Mouse (Mus musculus) erythroid progenitor cell, adult 5-6 weeks (primary cell): ENCODE measurements around the gene Arl10. TPM values are rescaled to one million over a fixed set of nuclear protein-coding genes. Genes with fewer than 3 reads are reported as not detected.

ENCODE experiments used
- ATAC-seq: replicated peaks from 2 replicates; pipeline ENCODE4 v1.8.0; 2016; ENCODE audit warnings: moderate number of reproducible peaks, mild to moderate bottlenecking, moderate TSS enrichment, inconsistent platforms; ENCODE audit not compliant: poor library complexity, low FRiP score, severe bottlenecking
- total RNA-seq, 2 experiments: library from RNA; stranded (forward) in 1 of 2; stranded (reverse) in 1 of 2; fragments of 150-400 nt in 1 of 2; fragments of 186-747, 209-891 nt in 1 of 2; gene quantifications; 2 replicates each; pipeline versions ENCODE4 v1.2.3 to v1.2.4; 2015 to 2017; ENCODE audit warnings: low replicate concordance in 2 of 2

Arl10 gene
- total RNA-seq, 2 experiments from 2014 or later, result not detected

GRCm38 (mm10) chr13:54577652-54578507 is 3.1 kb downstream of the Arl10 start:
- no peak for ATAC-seq

DNA sequence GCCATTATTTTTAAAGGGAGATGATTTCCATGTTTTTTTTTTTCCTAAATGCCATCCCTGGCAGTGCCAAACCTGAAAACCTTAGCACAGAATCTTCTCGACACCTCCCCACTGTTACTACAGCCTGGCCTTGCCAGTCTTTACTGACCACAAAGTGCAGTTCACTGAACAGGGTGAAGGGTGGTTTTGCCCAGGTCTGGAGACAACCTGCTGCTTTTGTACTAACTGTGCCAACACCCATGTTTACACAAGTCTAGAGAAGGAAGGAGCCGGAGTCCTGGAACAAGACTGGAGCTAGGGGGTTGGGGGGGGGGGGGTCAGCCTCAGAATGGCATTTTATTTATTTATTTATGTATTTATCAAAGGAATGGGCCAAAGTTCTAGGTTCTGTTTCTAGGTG is 6.6 kb downstream of the Arl10 start:
- no peak for ATAC-seq

DNA sequence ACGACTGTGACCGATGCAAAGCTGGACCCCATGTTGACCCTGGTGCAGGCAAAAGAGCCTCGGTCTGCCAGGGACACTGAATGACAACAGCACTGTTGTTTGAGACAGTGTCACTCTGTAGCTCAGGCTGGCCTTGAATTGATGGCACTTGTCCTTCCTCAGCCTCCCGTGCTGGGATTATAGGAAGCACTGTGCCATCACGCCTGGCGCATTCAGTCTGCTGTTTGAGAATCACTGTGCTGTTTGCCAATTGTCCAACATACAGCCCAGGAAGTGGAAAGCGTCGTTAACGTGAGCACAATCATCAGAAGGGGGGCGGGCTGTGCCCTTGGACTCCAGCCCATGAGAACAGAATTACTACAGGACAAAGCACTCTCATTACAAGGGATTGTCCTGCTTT is 7.3 kb downstream of the Arl10 start:
- ATAC-seq, result no peak

GRCm38 (mm10) chr13:54582860-54583259 is 8.0 kb downstream of the Arl10 start:
- no peak for ATAC-seq

GRCm38 (mm10) chr13:54585831-54586230 is 11.0 kb downstream of the Arl10 start:
- no peak for ATAC-seq

- ATAC-seq, result peak; percentile 23; the same call in 1 of the 2 replicates
Observed at GRCm38 (mm10) chr13:54589414-54589995, 14.7 kb downstream of the Arl10 start.

DNA sequence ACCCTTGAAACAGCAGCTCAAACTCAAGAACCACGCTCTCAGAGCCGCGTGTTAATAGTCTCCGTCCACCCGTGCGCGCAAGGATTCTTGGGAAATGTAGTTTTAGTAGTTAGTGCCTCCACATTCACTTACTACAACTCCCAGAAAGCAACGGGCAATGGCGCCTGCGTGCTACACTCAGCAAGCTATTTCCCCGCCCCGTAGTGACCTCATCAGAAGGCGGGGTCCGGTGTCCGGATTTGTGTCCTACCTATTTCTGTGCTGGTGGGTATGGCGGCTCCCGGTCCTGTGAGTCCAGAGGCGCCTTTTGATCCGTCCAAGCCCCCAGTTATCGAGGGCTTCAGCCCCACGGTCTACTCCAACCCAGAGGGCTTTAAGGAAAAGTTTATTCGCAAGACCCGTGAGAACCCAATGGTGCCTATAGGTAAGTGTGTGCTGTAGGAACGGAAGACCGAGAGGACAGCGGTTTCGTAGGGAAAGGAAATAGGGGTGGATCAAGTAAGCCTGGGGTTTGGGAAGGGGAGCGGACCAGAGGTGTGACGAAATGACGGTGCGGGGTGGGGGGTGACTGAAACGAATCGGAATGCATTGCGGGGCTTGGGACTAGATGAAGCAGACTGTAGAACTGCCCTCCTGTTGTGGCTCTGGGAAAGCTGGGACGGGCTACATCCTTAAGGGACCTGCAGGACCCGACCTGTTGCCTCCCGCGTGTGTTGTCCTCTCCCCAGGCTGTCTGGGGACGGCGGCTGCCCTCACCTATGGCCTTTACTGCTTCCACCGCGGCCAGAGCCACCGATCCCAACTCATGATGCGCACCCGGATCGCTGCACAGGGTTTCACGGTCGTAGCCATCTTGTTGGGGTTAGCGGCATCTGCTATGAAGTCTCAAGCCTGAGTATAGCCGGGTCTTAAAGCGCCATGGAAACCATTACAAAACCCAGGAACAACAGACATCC is 15.5 kb downstream of the Arl10 start, which contains the start of the genes Nop16 and Higd2a:
Gene Nop16, minus strand, starts transcription at position 95 of the 956 bp plus-strand sequence.
Gene Higd2a, plus strand, starts transcription at position 212 of the 956 bp plus-strand sequence.
- ATAC-seq, result peak; percentile 96

- no peak for ATAC-seq
Observed at GRCm38 (mm10) chr13:54591776-54592356, 17.1 kb downstream of the Arl10 start.

DNA sequence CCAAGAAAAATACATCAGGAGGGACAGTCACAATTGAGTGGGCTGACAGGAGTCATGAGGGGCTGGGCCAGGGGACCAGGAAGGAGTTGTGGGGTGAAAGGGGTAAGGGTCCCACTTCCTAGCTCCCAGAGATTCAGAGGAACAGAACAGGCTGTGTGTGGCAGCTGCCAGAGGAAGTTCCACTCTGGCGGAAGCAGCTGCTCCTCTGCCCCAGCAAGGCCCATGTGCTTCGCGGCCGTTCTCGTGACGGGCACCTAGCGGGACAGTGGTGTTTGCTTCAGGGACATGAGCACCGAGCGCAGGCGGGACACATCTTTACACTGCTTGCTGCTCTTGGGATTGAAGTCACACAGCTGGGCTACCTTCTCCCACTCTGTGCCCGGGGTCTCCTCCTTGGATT is 18.8 kb downstream of the Arl10 start:
- ATAC-seq, result no peak

DNA sequence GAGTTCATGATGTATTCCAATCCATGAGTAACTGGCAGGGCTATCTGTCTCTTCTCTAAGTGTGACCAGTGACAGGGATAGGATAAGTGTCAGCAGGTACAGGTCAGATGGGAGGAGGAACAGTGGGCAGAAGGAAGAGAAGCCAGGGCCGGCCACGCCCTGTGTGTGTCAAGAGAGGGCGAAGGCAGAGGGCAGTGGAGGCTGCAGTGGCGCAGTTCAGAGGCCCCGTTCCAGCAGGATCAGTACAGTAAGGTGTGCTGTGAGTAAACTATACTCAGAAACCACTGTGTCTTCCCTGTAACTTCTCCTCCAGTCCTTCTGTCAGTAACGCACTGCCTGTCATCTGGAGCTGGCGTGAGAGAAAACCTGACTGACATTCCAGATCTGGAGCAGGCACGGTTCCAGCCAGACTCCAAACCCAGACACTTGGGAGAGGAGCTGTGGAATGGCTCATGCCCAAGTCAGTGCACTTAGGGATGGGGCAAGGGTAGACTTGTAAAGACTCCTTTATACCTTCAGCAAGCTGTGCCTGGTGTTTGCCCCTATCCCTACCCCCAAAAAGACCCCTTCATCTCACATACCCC is 21.4 kb downstream of the Arl10 start:
- ATAC-seq, result no peak

DNA sequence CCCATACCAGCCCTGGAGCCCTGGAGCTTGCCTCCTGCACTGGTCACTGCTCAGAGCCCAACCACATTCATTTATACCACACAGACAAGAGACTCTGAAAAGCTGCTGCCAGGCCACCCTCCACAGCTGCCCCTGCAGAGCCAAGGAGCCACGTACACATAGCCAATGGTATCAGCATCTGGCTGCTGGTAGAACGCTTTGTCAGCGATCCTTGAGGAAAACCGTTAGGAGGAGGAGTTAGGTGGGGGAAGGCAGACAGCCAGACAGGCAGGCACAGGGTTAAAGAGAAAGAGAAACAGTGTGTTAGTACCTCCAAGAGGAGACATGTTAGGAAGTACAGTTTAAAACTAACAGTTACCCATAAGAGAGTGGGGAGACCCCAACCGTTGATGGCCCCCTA is 22.1 kb downstream of the Arl10 start:
- no peak for ATAC-seq

DNA sequence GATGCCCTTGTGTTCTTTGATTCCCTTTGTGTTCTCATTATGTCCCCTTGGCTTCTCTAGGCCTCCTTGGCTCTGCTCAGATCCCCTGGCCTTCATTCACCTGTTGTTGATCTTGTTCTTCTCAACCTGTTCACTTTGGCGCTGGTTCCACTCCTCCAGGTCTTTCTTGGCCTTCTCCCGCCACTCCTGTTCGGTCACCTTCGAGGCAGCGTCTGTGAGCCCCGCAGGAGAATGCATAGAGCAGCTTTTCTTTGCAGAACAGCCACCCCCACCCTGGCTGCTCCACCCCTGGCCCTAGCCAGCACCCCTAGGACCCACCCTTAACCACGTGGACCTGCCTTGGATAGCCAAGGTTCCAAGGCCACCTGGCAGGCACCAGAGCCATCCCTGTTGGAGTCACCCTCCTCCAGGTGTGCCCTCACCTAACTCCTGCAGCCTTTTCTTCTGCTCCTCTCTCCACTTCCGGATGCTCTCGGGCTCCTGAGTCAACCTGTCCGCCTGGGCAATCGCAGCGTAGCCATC is 23.9 kb downstream of the Arl10 start:
- ATAC-seq, result no peak

- ATAC-seq, result no peak
Observed at GRCm38 (mm10) chr13:54602639-54603111, 27.9 kb downstream of the Arl10 start.

- no peak for ATAC-seq
Observed at GRCm38 (mm10) chr13:54603501-54603900, 28.7 kb downstream of the Arl10 start.

- no peak for ATAC-seq
Observed at GRCm38 (mm10) chr13:54604221-54604620, 29.4 kb downstream of the Arl10 start.

- ATAC-seq, result no peak
Observed at GRCm38 (mm10) chr13:54605426-54605825, 30.6 kb downstream of the Arl10 start.

DNA sequence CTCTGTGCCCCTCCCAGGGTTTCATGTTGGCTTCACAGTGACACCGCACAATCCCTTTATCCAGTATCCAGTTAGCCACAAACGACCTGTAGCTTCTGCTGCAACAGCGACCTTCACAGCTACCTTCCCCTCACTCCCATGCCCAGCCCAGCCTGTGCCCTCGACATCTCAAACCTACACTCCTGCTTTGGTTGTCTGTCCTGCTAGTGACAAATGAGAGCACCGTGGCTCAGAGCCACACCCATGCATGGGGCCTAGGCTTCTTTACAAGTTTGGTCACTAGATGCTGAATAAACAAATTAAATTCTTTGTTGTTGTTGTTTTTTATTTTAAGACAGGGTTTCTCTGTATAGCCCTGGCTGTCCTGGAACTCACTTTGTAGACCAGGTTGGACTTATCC is 32.4 kb downstream of the Arl10 start:
- ATAC-seq, result no peak

DNA sequence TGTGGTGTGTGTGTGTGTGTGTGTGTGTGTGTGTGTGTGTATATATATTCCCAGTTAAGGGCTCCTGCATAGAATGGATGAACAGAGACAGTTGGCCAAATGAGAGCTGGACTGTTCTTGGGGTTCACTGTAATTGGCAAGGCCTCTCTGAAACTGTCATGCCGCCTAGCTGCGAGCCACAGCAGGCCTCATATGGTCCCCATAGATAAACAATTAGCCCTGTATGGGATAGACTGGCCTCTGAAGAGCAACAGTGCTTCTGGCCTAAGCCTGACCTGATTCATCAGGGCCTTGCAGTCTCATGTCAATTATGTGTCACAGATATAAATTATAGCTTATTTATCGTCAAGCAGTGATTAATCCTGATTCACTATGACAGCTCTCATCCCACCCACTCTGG is 33.2 kb downstream of the Arl10 start:
- ATAC-seq, result no peak

GRCm38 (mm10) chr13:54608666-54609065 is 33.9 kb downstream of the Arl10 start:
- ATAC-seq, result no peak
